In the genomic region with DNA sequence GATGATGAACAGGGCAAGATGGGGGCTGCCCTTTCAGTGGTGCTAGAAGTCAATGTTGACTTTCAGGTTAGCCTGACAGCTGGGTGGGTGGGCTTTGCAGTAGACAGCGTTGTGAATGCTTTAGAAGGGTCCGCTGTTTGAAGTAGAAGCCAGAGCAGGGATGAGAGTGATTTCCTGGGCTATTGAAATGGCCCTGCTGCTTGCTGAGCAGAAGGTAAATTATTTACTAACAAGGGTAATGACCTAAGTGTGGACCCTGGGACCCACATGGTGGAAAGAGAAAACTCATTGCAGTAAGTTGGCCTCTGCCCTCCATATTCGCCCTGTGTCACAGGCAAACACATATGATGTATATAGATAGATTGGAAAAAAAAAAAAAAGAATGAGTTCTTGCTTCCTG, we compare ENCODE assay signal across 11 mouse cellular contexts. TPM values are rescaled to one million over a fixed set of nuclear protein-coding genes. Genes with fewer than 3 reads are reported as not detected.
DNase-seq lines count a peak whose midpoint lies in the region; ATAC-seq and TF ChIP-seq lines count a peak whose summit lies in the region.
"Had no signal": no experiment of that assay in that cellular context is flagged by ENCODE, and none has a peak within 500 bp of the region (broad histone marks: within the 10 kb centered on the region; RNA-seq: fewer than 3 reads in every experiment).

No protein-coding gene starts in this region.

- peaks cover 36% of the 10 kb centered on the region for H3K4me1 ChIP-seq in hindbrain, embryonic 10.5 days (replicated peaks)
- H3K4me1 ChIP-seq in hindbrain, embryonic 11.5 days (replicated peaks; ENCODE audit: control insufficient read depth, insufficient read depth, low read length), result no peaks in the 10 kb centered on the region
- H3K4me1 ChIP-seq in hindbrain, embryonic 15.5 days (replicated peaks), result peaks cover 35% of the 10 kb centered on the region
- H3K4me1 ChIP-seq in liver, embryonic 14.5 days (replicated peaks; ENCODE audit: control insufficient read depth in 2 of 2, insufficient read depth in 2 of 2, low read length in 1 of 2), result peaks cover 15 to 19% of the 10 kb centered on the region in 2 experiments
- peaks cover 13% of the 10 kb centered on the region for H3K4me1 ChIP-seq in stomach, embryonic 14.5 days (ENCODE audit: control insufficient read depth, insufficient read depth, low read length)

- ATAC-seq in hindbrain, embryonic 11.5 days (ENCODE audit: low FRiP score), result no peak
- ATAC-seq in hindbrain, embryonic 15.5 days (ENCODE audit: low FRiP score, low read depth), result no peak
- ATAC-seq in liver, embryonic 14.5 days (ENCODE audit: insufficient read depth), result no peak
- ATAC-seq in stomach, embryonic 14.5 days (ENCODE audit: insufficient number of reproducible peaks, insufficient read depth, low FRiP score, low read depth), result no peak

- H3K4me2 ChIP-seq in hindbrain, embryonic 11.5 days (replicated peaks; ENCODE audit: low read depth, low read length), result no peak overlapping the region; the same call in 1 of the 2 replicates
- H3K4me2 ChIP-seq in hindbrain, embryonic 15.5 days, result peak overlapping the region; percentile 76
- H3K4me2 ChIP-seq in liver, embryonic 14.5 days (ENCODE audit: low read depth), result peak overlapping the region; percentile 95; the same call in 1 of the 2 replicates
- 0 out of 2 replicates have a peak overlapping the region, but pooled peaks have one; percentile 56 for H3K4me2 ChIP-seq in stomach, embryonic 14.5 days (replicated peaks; ENCODE audit: low read depth, low read length)

- peaks cover 41% of the 10 kb centered on the region for H3K36me3 ChIP-seq in hindbrain, embryonic 10.5 days
- H3K36me3 ChIP-seq in hindbrain, embryonic 11.5 days (ENCODE audit: control insufficient read depth, insufficient read depth, low read length), result 0 out of 2 replicates have a peak, but pooled peaks cover 4% of the 10 kb centered on the region
- peaks cover 31% of the 10 kb centered on the region for H3K36me3 ChIP-seq in hindbrain, embryonic 15.5 days
- H3K36me3 ChIP-seq in liver, embryonic 14.5 days (replicated peaks; ENCODE audit: control insufficient read depth, insufficient read depth, low read depth), result peaks cover 3% of the 10 kb centered on the region; the same call in 1 of the 2 replicates
- peaks cover 22% of the 10 kb centered on the region for H3K36me3 ChIP-seq in stomach, embryonic 14.5 days (ENCODE audit: control insufficient read depth, insufficient read depth, low read length)

- no peak for TF ChIP-seq EP300 in liver, embryonic 14.5 days (IDR thresholded peaks at IDR 0.05; ENCODE audit: low read depth)

- WGBS in hindbrain, embryonic 10.5 days, result 83% methylated on average over 3 of the region's 3 CpGs
- WGBS in hindbrain, embryonic 11.5 days, result 75% methylated on average over 3 of the region's 3 CpGs
- 61% methylated on average over 3 of the region's 3 CpGs for WGBS in hindbrain, embryonic 15.5 days
- 68% methylated on average over 3 of the region's 3 CpGs for WGBS in liver, embryonic 14.5 days (ENCODE audit: insufficient replicate concordance)
- WGBS in stomach, embryonic 14.5 days, result 67% methylated on average over 3 of the region's 3 CpGs

- 0 out of 2 replicates have a peak, but pooled peaks cover 5% of the 10 kb centered on the region for H3K9me3 ChIP-seq in hindbrain, embryonic 10.5 days
- H3K9me3 ChIP-seq in hindbrain, embryonic 11.5 days (ENCODE audit: control insufficient read depth, low read length), result no peaks in the 10 kb centered on the region
- H3K9me3 ChIP-seq in hindbrain, embryonic 15.5 days, result no peaks in the 10 kb centered on the region
- H3K9me3 ChIP-seq in liver, embryonic 14.5 days (ENCODE audit: control insufficient read depth, low read length), result no peaks in the 10 kb centered on the region
- H3K9me3 ChIP-seq in stomach, embryonic 14.5 days (ENCODE audit: control insufficient read depth, low read depth, low read length), result peaks cover 5% of the 10 kb centered on the region; the same call in 1 of the 2 replicates

- no peak for TF ChIP-seq CTCF in liver, embryonic 14.5 days (IDR thresholded peaks at IDR 0.05; ENCODE audit: low read depth)

- H3K27me3 ChIP-seq in hindbrain, embryonic 10.5 days (ENCODE audit: insufficient read depth, poor library complexity, severe bottlenecking), result no peaks in the 10 kb centered on the region
- no peaks in the 10 kb centered on the region for H3K27me3 ChIP-seq in hindbrain, embryonic 11.5 days (ENCODE audit: control insufficient read depth, insufficient read depth, low read length)
- H3K27me3 ChIP-seq in hindbrain, embryonic 15.5 days, result no peaks in the 10 kb centered on the region
- H3K27me3 ChIP-seq in liver, embryonic 14.5 days (ENCODE audit: control insufficient read depth, insufficient read depth, low read length), result no peaks in the 10 kb centered on the region
- H3K27me3 ChIP-seq in stomach, embryonic 14.5 days (ENCODE audit: control insufficient read depth, insufficient read depth, low read length), result no peaks in the 10 kb centered on the region
- H3K27me3 ChIP-seq: embryonic facial prominence, embryonic 12.5 days had no signal

- H3K9ac ChIP-seq in hindbrain, embryonic 11.5 days (ENCODE audit: low read depth, low read length), result no peak overlapping the region
- H3K9ac ChIP-seq in hindbrain, embryonic 15.5 days, result 0 out of 2 replicates have a peak overlapping the region, but pooled peaks have one; percentile 2
- H3K9ac ChIP-seq in liver, embryonic 14.5 days (replicated peaks), result no peak overlapping the region
- H3K9ac ChIP-seq in stomach, embryonic 14.5 days (replicated peaks; ENCODE audit: low read depth, low read length), result no peak overlapping the region
- H3K9ac ChIP-seq: embryonic facial prominence, embryonic 12.5 days had no signal

- H3K4me3 ChIP-seq in hindbrain, embryonic 10.5 days, result peak overlapping the region; percentile 88
- H3K4me3 ChIP-seq in hindbrain, embryonic 11.5 days (ENCODE audit: low read depth, low read length), result no peak overlapping the region
- peak overlapping the region; percentile 61; the same call in 1 of the 2 replicates for H3K4me3 ChIP-seq in hindbrain, embryonic 15.5 days
- no peak overlapping the region for H3K4me3 ChIP-seq in liver, embryonic 14.5 days (ENCODE audit: insufficient read depth in 1 of 2, low read depth in 2 of 2, low read length in 2 of 2)
- H3K4me3 ChIP-seq in stomach, embryonic 14.5 days (ENCODE audit: low read depth, low read length), result no peak overlapping the region

- no peak overlapping the region for H3K27ac ChIP-seq in hindbrain, embryonic 10.5 days
- no peak overlapping the region for H3K27ac ChIP-seq in hindbrain, embryonic 11.5 days (ENCODE audit: low read depth, low read length)
- no peak overlapping the region for H3K27ac ChIP-seq in hindbrain, embryonic 15.5 days (replicated peaks)
- H3K27ac ChIP-seq in liver, embryonic 14.5 days, result no peak overlapping the region
- H3K27ac ChIP-seq in stomach, embryonic 14.5 days (ENCODE audit: low read length), result no peak overlapping the region
- H3K27ac ChIP-seq: embryonic facial prominence, embryonic 12.5 days had no signal

- no peak for DNase-seq in hindbrain, embryonic 10.5 days (ENCODE audit: low spot score)
- no peak for DNase-seq in hindbrain, embryonic 11.5 days (ENCODE audit: low spot score)
- DNase-seq in liver, embryonic 14.5 days (ENCODE audit: low read depth in 3 of 3, low spot score in 3 of 3), result no peak
- DNase-seq in lung, postnatal 36 days, result no peak
- no peak for DNase-seq in gastrocnemius, adult 18-20 months (ENCODE audit: low spot score)
- no peak for DNase-seq in cerebellum, adult 11-12 months
- DNase-seq: gastrocnemius, postnatal 36 days; lung, adult 18-20 months had no signal

RNA-seq across cellular contexts. Expression of a gene that starts 2.3 kb away (rescaled TPM):
- polyA plus RNA-seq in hindbrain, embryonic 10.5 days (2016; fragmentation: Nextera tagmentation; extraction: Ambion mirVana), result 44.6 and 53.0 TPM in 2 replicates
- polyA plus RNA-seq in hindbrain, embryonic 11.5 days (2014; fragmentation: Nextera tagmentation; extraction: Ambion mirVana), result 32.3 and 40.9 TPM in 2 replicates
- polyA plus RNA-seq in hindbrain, embryonic 15.5 days (2015; fragmentation: Nextera tagmentation; extraction: Ambion mirVana), result 59.2 and 62.3 TPM in 2 replicates
- polyA plus RNA-seq in liver, embryonic 14.5 days (2012; rRNA removed), result 7.4 and 8.8 TPM in 2 replicates
- polyA plus RNA-seq in liver, embryonic 14.5 days (2014; fragmentation: Nextera tagmentation; extraction: Ambion mirVana), result 8.1 and 9.1 TPM in 2 replicates
- 28.3 and 30.4 TPM in 2 replicates for polyA plus RNA-seq in stomach, embryonic 14.5 days (2014; fragmentation: Nextera tagmentation; extraction: Ambion mirVana)
- 1 to 10 TPM; 4.0 to 5.2 TPM for total RNA-seq in gastrocnemius, adult 18-20 months (2021)

RNA-seq across cellular contexts. Expression of a gene that starts 14.2 kb away (rescaled TPM):
- 0.05 and 0.51 TPM in 2 replicates for polyA plus RNA-seq in hindbrain, embryonic 10.5 days (2016; fragmentation: Nextera tagmentation; extraction: Ambion mirVana)
- polyA plus RNA-seq in hindbrain, embryonic 11.5 days (2014; fragmentation: Nextera tagmentation; extraction: Ambion mirVana), result 0.43 TPM in 1 of 2 replicates, not detected in the other
- 0.54 and 0.79 TPM in 2 replicates for polyA plus RNA-seq in hindbrain, embryonic 15.5 days (2015; fragmentation: Nextera tagmentation; extraction: Ambion mirVana)
- 0.40 and 0.48 TPM in 2 replicates for polyA plus RNA-seq in liver, embryonic 14.5 days (2012; rRNA removed)
- 0.57 and 0.76 TPM in 2 replicates for polyA plus RNA-seq in liver, embryonic 14.5 days (2014; fragmentation: Nextera tagmentation; extraction: Ambion mirVana)
- 7.7 and 9.5 TPM in 2 replicates for polyA plus RNA-seq in stomach, embryonic 14.5 days (2014; fragmentation: Nextera tagmentation; extraction: Ambion mirVana)
- total RNA-seq in gastrocnemius, adult 18-20 months (2021), result under 1 TPM; 0.07 to 0.11 TPM

RNA-seq across cellular contexts. Expression of a gene that starts 25.9 kb away (rescaled TPM):
- 27.3 and 27.5 TPM in 2 replicates for polyA plus RNA-seq in hindbrain, embryonic 10.5 days (2016; fragmentation: Nextera tagmentation; extraction: Ambion mirVana)
- 14.3 and 15.6 TPM in 2 replicates for polyA plus RNA-seq in hindbrain, embryonic 11.5 days (2014; fragmentation: Nextera tagmentation; extraction: Ambion mirVana)
- 30.4 and 36.2 TPM in 2 replicates for polyA plus RNA-seq in hindbrain, embryonic 15.5 days (2015; fragmentation: Nextera tagmentation; extraction: Ambion mirVana)
- polyA plus RNA-seq in liver, embryonic 14.5 days (2012; rRNA removed), result 10.7 and 15.3 TPM in 2 replicates
- 8.7 and 10.7 TPM in 2 replicates for polyA plus RNA-seq in liver, embryonic 14.5 days (2014; fragmentation: Nextera tagmentation; extraction: Ambion mirVana)
- 29.4 and 29.7 TPM in 2 replicates for polyA plus RNA-seq in stomach, embryonic 14.5 days (2014; fragmentation: Nextera tagmentation; extraction: Ambion mirVana)
- 10 to 100 TPM; 60.5 to 67.5 TPM for total RNA-seq in gastrocnemius, adult 18-20 months (2021)

RNA-seq across cellular contexts. Expression of a gene that starts 29.7 kb away (rescaled TPM):
- 10.8 and 11.1 TPM in 2 replicates for polyA plus RNA-seq in hindbrain, embryonic 10.5 days (2016; fragmentation: Nextera tagmentation; extraction: Ambion mirVana)
- polyA plus RNA-seq in hindbrain, embryonic 11.5 days (2014; fragmentation: Nextera tagmentation; extraction: Ambion mirVana), result 7.8 and 8.5 TPM in 2 replicates
- 16.6 and 17.3 TPM in 2 replicates for polyA plus RNA-seq in hindbrain, embryonic 15.5 days (2015; fragmentation: Nextera tagmentation; extraction: Ambion mirVana)
- polyA plus RNA-seq in liver, embryonic 14.5 days (2012; rRNA removed), result 5.2 and 6.4 TPM in 2 replicates
- polyA plus RNA-seq in liver, embryonic 14.5 days (2014; fragmentation: Nextera tagmentation; extraction: Ambion mirVana), result 4.4 and 5.4 TPM in 2 replicates
- polyA plus RNA-seq in stomach, embryonic 14.5 days (2014; fragmentation: Nextera tagmentation; extraction: Ambion mirVana), result 9.6 and 12.1 TPM in 2 replicates
- 10 to 100 TPM; 23.1 to 24.5 TPM for total RNA-seq in gastrocnemius, adult 18-20 months (2021)

RNA-seq across cellular contexts. Expression of a gene that starts 33.8 kb away (rescaled TPM):
- 0.29 and 0.30 TPM in 2 replicates for polyA plus RNA-seq in hindbrain, embryonic 10.5 days (2016; fragmentation: Nextera tagmentation; extraction: Ambion mirVana)
- 0.35 and 0.80 TPM in 2 replicates for polyA plus RNA-seq in hindbrain, embryonic 11.5 days (2014; fragmentation: Nextera tagmentation; extraction: Ambion mirVana)
- polyA plus RNA-seq in hindbrain, embryonic 15.5 days (2015; fragmentation: Nextera tagmentation; extraction: Ambion mirVana), result 0.56 and 0.61 TPM in 2 replicates
- polyA plus RNA-seq in liver, embryonic 14.5 days (2012; rRNA removed), result 0.02 and 0.05 TPM in 2 replicates
- polyA plus RNA-seq in liver, embryonic 14.5 days (2014; fragmentation: Nextera tagmentation; extraction: Ambion mirVana), result not detected in 2 replicates
- polyA plus RNA-seq in stomach, embryonic 14.5 days (2014; fragmentation: Nextera tagmentation; extraction: Ambion mirVana), result 1.1 and 1.2 TPM in 2 replicates
- under 1 TPM in 1 of 2 experiments, not detected in 1; 0.14 TPM for total RNA-seq in gastrocnemius, adult 18-20 months (2021)

Comparison
In these comparisons a context has a peak if more than half of its experiments do, and no peak if none do; other contexts are left out.
1. H3K4me3 ChIP-seq: peak in hindbrain, embryonic 10.5 days (single experiment) and hindbrain, embryonic 15.5 days (single experiment); none in hindbrain, embryonic 11.5 days (single experiment), liver, embryonic 14.5 days (0 of 2) and stomach, embryonic 14.5 days (single experiment).